In the genomic region with DNA sequence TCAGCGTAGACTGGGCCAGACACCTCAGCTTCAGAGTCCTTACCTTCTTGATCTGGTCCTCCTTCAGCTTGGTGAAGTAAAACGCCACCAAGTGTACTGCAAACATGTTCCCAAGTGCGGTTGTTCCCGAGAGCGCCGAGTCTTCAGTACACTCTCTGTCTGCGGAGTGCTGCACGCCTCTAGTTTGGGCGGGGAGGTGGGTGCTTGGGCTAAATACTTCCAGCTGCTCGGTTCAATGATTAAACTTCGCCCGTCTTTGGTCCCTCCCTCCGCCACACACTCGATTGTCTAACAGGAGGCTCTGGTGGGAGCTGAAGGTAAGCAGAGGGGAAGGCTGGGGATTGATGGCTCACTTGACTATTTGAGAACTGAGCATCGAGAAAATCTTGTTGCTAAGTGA, we compare ENCODE assay signal across 11 mouse cellular contexts. TPM values are rescaled to one million over a fixed set of nuclear protein-coding genes. Genes with fewer than 3 reads are reported as not detected.
DNase-seq lines count a peak whose midpoint lies in the region; ATAC-seq and TF ChIP-seq lines count a peak whose summit lies in the region.
"Had no signal": no experiment of that assay in that cellular context is flagged by ENCODE, and none has a peak within 500 bp of the region (broad histone marks: within the 10 kb centered on the region; RNA-seq: fewer than 3 reads in every experiment).

A gene (minus strand): TSS at position 237 of the 400 bp plus-strand sequence.

- H3K4me3 ChIP-seq in embryonic facial prominence, embryonic 11.5 days (ENCODE audit: low read depth, low read length), result no peak within 1 kb of the TSS
- no peak within 1 kb of the TSS for H3K4me3 ChIP-seq in lung, embryonic 15.5 days
- no peak within 1 kb of the TSS for H3K4me3 ChIP-seq in layer of hippocampus, adult 2 months

- no peaks in the 10 kb centered on the region for H3K36me3 ChIP-seq in embryonic facial prominence, embryonic 11.5 days (replicated peaks; ENCODE audit: control insufficient read depth, insufficient read depth, low read depth, low read length)
- H3K36me3 ChIP-seq in lung, embryonic 15.5 days, result no peaks in the 10 kb centered on the region

- H3K27me3 ChIP-seq in embryonic facial prominence, embryonic 11.5 days (ENCODE audit: control insufficient read depth, insufficient read depth, low read length), result no peaks in the 10 kb centered on the region
- no peaks in the 10 kb centered on the region for H3K27me3 ChIP-seq in lung, embryonic 15.5 days
- H3K27me3 ChIP-seq: Patski had no signal

- H3K9ac ChIP-seq in embryonic facial prominence, embryonic 11.5 days (replicated peaks; ENCODE audit: low read length), result no peak within 1 kb of the TSS
- H3K9ac ChIP-seq in lung, embryonic 15.5 days, result no peak within 1 kb of the TSS

- ATAC-seq in embryonic facial prominence, embryonic 11.5 days (replicated peaks; ENCODE audit: insufficient number of reproducible peaks, low FRiP score, low TSS enrichment, low read depth), result no peak; the same call in 1 of the 2 replicates
- peak; percentile 72 for ATAC-seq in lung, embryonic 15.5 days (ENCODE audit: borderline replicate concordance, extremely low read depth, low FRiP score, low TSS enrichment)
- ATAC-seq in granulocyte monocyte progenitor cell, adult 5-6 weeks (replicated peaks; ENCODE audit: poor library complexity, severe bottlenecking), result no peak
- ATAC-seq: Patski had no signal

- H3K4me2 ChIP-seq in embryonic facial prominence, embryonic 11.5 days (ENCODE audit: low read depth, low read length), result no peak within 1 kb of the TSS
- H3K4me2 ChIP-seq in lung, embryonic 15.5 days, result 0 out of 2 replicates have a peak within 1 kb of the TSS, but pooled peaks have one; percentile 13

- 36% methylated on average over 15 of the region's 15 CpGs for WGBS in embryonic facial prominence, embryonic 11.5 days
- WGBS in lung, embryonic 15.5 days, result 41% methylated on average over 15 of the region's 15 CpGs

- H3K27ac ChIP-seq in embryonic facial prominence, embryonic 11.5 days (replicated peaks; ENCODE audit: low read depth, low read length), result no peak within 1 kb of the TSS
- peak within 1 kb of the TSS; percentile 77 for H3K27ac ChIP-seq in lung, embryonic 15.5 days
- H3K27ac ChIP-seq in layer of hippocampus, adult 2 months, result no peak within 1 kb of the TSS

- no peaks in the 10 kb centered on the region for H3K4me1 ChIP-seq in embryonic facial prominence, embryonic 11.5 days (ENCODE audit: control insufficient read depth, insufficient read depth, low read length)
- H3K4me1 ChIP-seq in lung, embryonic 15.5 days, result peaks cover 6% of the 10 kb centered on the region; the same call in 1 of the 2 replicates

- no peaks in the 10 kb centered on the region for H3K9me3 ChIP-seq in embryonic facial prominence, embryonic 11.5 days (replicated peaks; ENCODE audit: control insufficient read depth, low read length)
- H3K9me3 ChIP-seq in lung, embryonic 15.5 days, result no peaks in the 10 kb centered on the region

- no peak for TF ChIP-seq CTCF in layer of hippocampus, adult 2 months (conservative IDR thresholded peaks at IDR 0.05)

- peak; percentile 10 for DNase-seq in NIH3T3 (ENCODE audit: low read depth)
- DNase-seq in embryonic facial prominence, embryonic 11.5 days (ENCODE audit: low spot score), result peak; percentile 73
- DNase-seq in kidney, postnatal 25 days, result peak; percentile 20 to 56
- no peak for DNase-seq in layer of hippocampus, adult 2 months (ENCODE audit: low spot score in 2 of 2)
- no peak for DNase-seq in ovary, postnatal 10 days (ENCODE audit: low spot score)
- no peak for DNase-seq in right cerebral cortex, adult 18-20 months
- DNase-seq: cerebellum, adult 2 months; gastrocnemius, postnatal 14 days had no signal

RNA-seq across cellular contexts. Expression of the gene that starts here (rescaled TPM):
- 0.11 and 0.41 TPM in 2 replicates for polyA plus RNA-seq in embryonic facial prominence, embryonic 11.5 days (2014; fragmentation: Nextera tagmentation; extraction: Ambion mirVana)
- polyA plus RNA-seq in lung, embryonic 15.5 days (2015; fragmentation: Nextera tagmentation; extraction: Ambion mirVana), result 2.8 and 3.3 TPM in 2 replicates
- not detected in 2 replicates for total RNA-seq in granulocyte monocyte progenitor cell, adult 5-6 weeks (2014; fragmentation: Nextera tagmentation)
- not detected in 2 replicates for total RNA-seq in granulocyte monocyte progenitor cell, adult 5-6 weeks (2017)
- total RNA-seq in layer of hippocampus, adult 2 months (2021), result 1 to 10 TPM; 3.1 to 3.2 TPM

Comparison
In these comparisons a context has a peak if more than half of its experiments do, and no peak if none do; other contexts are left out.
1. RNA of the gene that starts here (total RNA-seq): 3.1 to 3.2 TPM in layer of hippocampus, adult 2 months; not detected in granulocyte monocyte progenitor cell, adult 5-6 weeks; every median in the first group is over 4 times any median in the second.
2. Peak in DNase-seq in embryonic facial prominence, embryonic 11.5 days; RNA of the gene not detected or under 1 TPM.
3. DNase-seq: peak in NIH3T3 (single experiment) and kidney, postnatal 25 days (2 of 2); none in layer of hippocampus, adult 2 months (0 of 2), ovary, postnatal 10 days (single experiment) and right cerebral cortex, adult 18-20 months (single experiment).